In genomic region chr5:134453577-134453976, GRCm38 (mm10) we compare ENCODE assay signal across 13 mouse cellular contexts. TPM values are rescaled to one million over a fixed set of nuclear protein-coding genes. Genes with fewer than 3 reads are reported as not detected.
DNase-seq lines count a peak whose midpoint lies in the region; ATAC-seq lines count a peak whose summit lies in the region.
"Had no signal": no experiment of that assay in that cellular context is flagged by ENCODE, and none has a peak within 500 bp of the region (broad histone marks: within the 10 kb centered on the region; RNA-seq: fewer than 3 reads in every experiment).

No protein-coding gene starts in this region.

- no peak overlapping the region for H3K4me2 ChIP-seq in forebrain, embryonic 12.5 days
- H3K4me2 ChIP-seq in forebrain, embryonic 15.5 days (replicated peaks): no peak overlapping the region
- H3K4me2 ChIP-seq in midbrain, embryonic 13.5 days (replicated peaks): peak overlapping the region; percentile 78

- peaks cover 20% of the 10 kb centered on the region for H3K4me1 ChIP-seq in forebrain, embryonic 12.5 days
- peaks cover 31% of the 10 kb centered on the region for H3K4me1 ChIP-seq in forebrain, embryonic 10.5 days
- peaks cover 26% of the 10 kb centered on the region for H3K4me1 ChIP-seq in forebrain, embryonic 15.5 days
- peaks cover 27% of the 10 kb centered on the region for H3K4me1 ChIP-seq in midbrain, embryonic 13.5 days (replicated peaks)

- no peak for ATAC-seq in forebrain, embryonic 12.5 days (ENCODE audit: low FRiP score)
- ATAC-seq in forebrain, embryonic 15.5 days (replicated peaks): no peak
- no peak for ATAC-seq in midbrain, embryonic 13.5 days
- no peak for ATAC-seq in erythroblast, adult 5-6 weeks (replicated peaks; ENCODE audit: low FRiP score, poor library complexity, severe bottlenecking)

- H3K36me3 ChIP-seq in forebrain, embryonic 12.5 days (replicated peaks): peaks cover 28% of the 10 kb centered on the region
- H3K36me3 ChIP-seq in forebrain, embryonic 10.5 days (replicated peaks): peaks cover 55% of the 10 kb centered on the region
- H3K36me3 ChIP-seq in forebrain, embryonic 15.5 days: 0 out of 2 replicates have a peak, but pooled peaks cover 6% of the 10 kb centered on the region
- peaks cover 28% of the 10 kb centered on the region for H3K36me3 ChIP-seq in midbrain, embryonic 13.5 days

- H3K4me3 ChIP-seq in forebrain, embryonic 12.5 days (replicated peaks): no peak overlapping the region
- no peak overlapping the region for H3K4me3 ChIP-seq in forebrain, embryonic 10.5 days
- no peak overlapping the region for H3K4me3 ChIP-seq in forebrain, embryonic 15.5 days
- no peak overlapping the region for H3K4me3 ChIP-seq in midbrain, embryonic 13.5 days (replicated peaks)

- no peak overlapping the region for H3K9ac ChIP-seq in forebrain, embryonic 12.5 days
- no peak overlapping the region for H3K9ac ChIP-seq in forebrain, embryonic 15.5 days (replicated peaks)
- no peak overlapping the region for H3K9ac ChIP-seq in midbrain, embryonic 13.5 days (replicated peaks)

- 28% methylated on average over 1 of the region's 1 CpGs for WGBS in forebrain, embryonic 12.5 days
- 83% methylated on average over 1 of the region's 1 CpGs for WGBS in forebrain, embryonic 10.5 days
- 7% methylated on average over 1 of the region's 1 CpGs for WGBS in forebrain, embryonic 15.5 days
- 55% methylated on average over 1 of the region's 1 CpGs for WGBS in midbrain, embryonic 13.5 days

- H3K9me3 ChIP-seq in forebrain, embryonic 12.5 days: 0 out of 2 replicates have a peak, but pooled peaks cover 4% of the 10 kb centered on the region
- peaks cover 17% of the 10 kb centered on the region for H3K9me3 ChIP-seq in forebrain, embryonic 10.5 days
- no peaks in the 10 kb centered on the region for H3K9me3 ChIP-seq in forebrain, embryonic 15.5 days
- peaks cover 5% of the 10 kb centered on the region; the same call in 1 of the 2 replicates for H3K9me3 ChIP-seq in midbrain, embryonic 13.5 days

- H3K27ac ChIP-seq in forebrain, embryonic 12.5 days: peak overlapping the region; percentile 4; the same call in 1 of the 2 replicates
- no peak overlapping the region for H3K27ac ChIP-seq in forebrain, embryonic 10.5 days
- 0 out of 2 replicates have a peak overlapping the region, but pooled peaks have one; percentile 35 for H3K27ac ChIP-seq in forebrain, embryonic 15.5 days (replicated peaks)
- no peak overlapping the region for H3K27ac ChIP-seq in midbrain, embryonic 13.5 days

- H3K27me3 ChIP-seq in forebrain, embryonic 12.5 days: no peaks in the 10 kb centered on the region
- H3K27me3 ChIP-seq in forebrain, embryonic 10.5 days (ENCODE audit: poor library complexity, severe bottlenecking): no peaks in the 10 kb centered on the region
- no peaks in the 10 kb centered on the region for H3K27me3 ChIP-seq in forebrain, embryonic 15.5 days
- H3K27me3 ChIP-seq in midbrain, embryonic 13.5 days: no peaks in the 10 kb centered on the region

- intact Hi-C loops in left cerebral cortex, postnatal 4 days (cut with DNase I): no loop called here
- intact Hi-C loops in left cerebral cortex, postnatal 25 days (cut with DNase I): no loop called here

- DNase-seq in forebrain, embryonic 10.5 days (ENCODE audit: extremely low spot score, low spot score): no peak
- DNase-seq in left cerebral cortex, postnatal 4 days: peak; percentile 29
- no peak for DNase-seq in left cerebral cortex, postnatal 25 days (ENCODE audit: low spot score in 2 of 2)
- no peak for DNase-seq in layer of hippocampus, adult 18-20 months (ENCODE audit: low spot score in 2 of 2)
- DNase-seq: adrenal gland, adult 2 months; cerebellum, adult 9-11 months; gastrocnemius, postnatal 10 days; kidney, postnatal 4 days; lung, postnatal 10 days had no signal

RNA-seq across cellular contexts. Expression of gene Gtf2ird1, which starts 2.9 kb away (rescaled TPM):
- 111 and 112 TPM in 2 replicates for polyA plus RNA-seq in forebrain, embryonic 12.5 days (2016; fragmentation: Nextera tagmentation; extraction: Ambion mirVana)
- polyA plus RNA-seq in forebrain, embryonic 10.5 days (2016; fragmentation: Nextera tagmentation; extraction: Ambion mirVana): 92.6 and 98.9 TPM in 2 replicates
- total RNA-seq in left cerebral cortex, postnatal 4 days (2021): 10 to 100 TPM; 67.6 to 81.6 TPM
- total RNA-seq in left cerebral cortex, postnatal 25 days (2021): 10 to 100 TPM; 42.5 to 43.7 TPM
- polyA plus RNA-seq in forebrain, embryonic 15.5 days (2015; fragmentation: Nextera tagmentation; extraction: Ambion mirVana): 89.7 and 93.3 TPM in 2 replicates
- 89.6 and 96.6 TPM in 2 replicates for polyA plus RNA-seq in midbrain, embryonic 13.5 days (2015; fragmentation: Nextera tagmentation; extraction: Ambion mirVana)
- 10 to 100 TPM; 19.8 to 27.3 TPM for total RNA-seq in layer of hippocampus, adult 18-20 months (2021)
- total RNA-seq in erythroblast, adult 5-6 weeks (2015; ENCODE audit: low replicate concordance): 3.3 and 29.0 TPM in 2 replicates
- total RNA-seq in erythroblast, adult 5-6 weeks (2017; ENCODE audit: low replicate concordance): 2.2 TPM in 2 replicates

Comparison
In these comparisons a context has a peak if more than half of its experiments do, and no peak if none do; other contexts are left out.
1. H3K27ac ChIP-seq: peak in forebrain, embryonic 12.5 days (single experiment) and forebrain, embryonic 15.5 days (single experiment); none in forebrain, embryonic 10.5 days (single experiment) and midbrain, embryonic 13.5 days (single experiment).